Mouse (Mus musculus) bone marrow macrophage, adult 2 months (primary cell): Measurements from ENCODE around the gene 9130019O22Rik. TPM values are rescaled to one million over a fixed set of nuclear protein-coding genes. Genes with fewer than 3 reads are reported as not detected.

Experiments used
- H3K27ac ChIP-seq: 2 replicates; pipeline ENCODE4 v1.5.1; 2012; ENCODE audit warnings: low read depth, low read length; ENCODE audit not compliant: insufficient read depth
- H3K4me1 ChIP-seq: 2 replicates; pipeline ENCODE4 v1.6.1; 2012; ENCODE audit warnings: low read length; ENCODE audit not compliant: control insufficient read depth, insufficient read depth
- H3K4me3 ChIP-seq: 2 replicates; pipeline ENCODE4 v1.5.1; 2012; ENCODE audit warnings: mild to moderate bottlenecking, low read length, moderate library complexity; ENCODE audit not compliant: insufficient read depth
- CTCF ChIP-seq: IDR thresholded peaks from 2 replicates; pipeline ENCODE4 v1.5.1; 2012; ENCODE audit warnings: low read depth, mild to moderate bottlenecking, low read length, moderate library complexity
- POLR2A ChIP-seq: IDR thresholded peaks from 2 replicates; pipeline ENCODE4 v1.6.1; 2012; ENCODE audit warnings: mild to moderate bottlenecking, low read depth, low read length, borderline replicate concordance
- polyA plus RNA-seq: library from polyadenylated mRNA; stranded (reverse); fragments of >200 nt; gene quantifications from 2 replicates; pipeline ENCODE4 v1.2.4, GENCODE M21; 2012; ENCODE audit not compliant: missing spikeins, insufficient read depth, insufficient read length

The 9130019O22Rik gene
- polyA plus RNA-seq, 1 experiment: 2.9 TPM

- TF ChIP-seq POLR2A: no peak
- TF ChIP-seq CTCF: no peak
- no peaks in the 10 kb centered on the region for H3K4me1 ChIP-seq
- no peak overlapping the region for H3K27ac ChIP-seq
- no peak overlapping the region for H3K4me3 ChIP-seq
Observed at GRCm38 (mm10) chr7:127337636-127338035, 49.3 kb downstream of the 9130019O22Rik start.

- TF ChIP-seq CTCF: no peak
- no peak for TF ChIP-seq POLR2A
- Histone ChIP-seq H3K27ac (no peak overlapping the region), H3K4me3 (no peak overlapping the region), H3K4me1 (no peaks in the 10 kb centered on the region)
Observed at GRCm38 (mm10) chr7:127335604-127336003, 51.4 kb downstream of the 9130019O22Rik start.

- H3K27ac ChIP-seq: no peak overlapping the region
- TF ChIP-seq CTCF (no peak), POLR2A (no peak)
- no peak overlapping the region for H3K4me3 ChIP-seq
- H3K4me1 ChIP-seq: no peaks in the 10 kb centered on the region
Observed at GRCm38 (mm10) chr7:127333240-127333639, 53.7 kb downstream of the 9130019O22Rik start.

Other genes starting within 250 kb of the 9130019O22Rik start
- 34.5 and 36.3 TPM in 2 replicates for gene Spn, start 249.3 kb downstream of the 9130019O22Rik start, polyA plus RNA-seq
- 58.0 and 58.5 TPM in 2 replicates for gene Cd2bp2, start 191.1 kb downstream of the 9130019O22Rik start, polyA plus RNA-seq
- 67.2 and 71.7 TPM in 2 replicates for gene Tbc1d10b, start 178.7 kb downstream of the 9130019O22Rik start, polyA plus RNA-seq
- 3.9 and 6.9 TPM in 2 replicates for gene Mylpf, start 178.3 kb downstream of the 9130019O22Rik start, polyA plus RNA-seq
- gene Zfp553, start 154.1 kb downstream of the 9130019O22Rik start, polyA plus RNA-seq: 6.5 and 6.8 TPM in 2 replicates
- gene Sept1, start 154.0 kb downstream of the 9130019O22Rik start, polyA plus RNA-seq: 2.9 and 5.8 TPM in 2 replicates
- 10.9 and 12.4 TPM in 2 replicates for gene Zfp771, start 142.9 kb downstream of the 9130019O22Rik start, polyA plus RNA-seq
- gene Dctpp1, start 126.5 kb downstream of the 9130019O22Rik start, polyA plus RNA-seq: 25.6 and 27.3 TPM in 2 replicates
- gene Sephs2, start 113.1 kb downstream of the 9130019O22Rik start, polyA plus RNA-seq: 72.2 and 77.0 TPM in 2 replicates
- gene Itgal, start 90.9 kb downstream of the 9130019O22Rik start, polyA plus RNA-seq: 42.3 and 49.7 TPM in 2 replicates
- gene Zfp768, start 41.6 kb downstream of the 9130019O22Rik start, polyA plus RNA-seq: 14.9 and 16.2 TPM in 2 replicates
- 6.3 and 6.8 TPM in 2 replicates for gene Zfp747, start 11.1 kb downstream of the 9130019O22Rik start, polyA plus RNA-seq
- 3.4 and 3.9 TPM in 2 replicates for gene E430018J23Rik, start 6.5 kb upstream of the 9130019O22Rik start, polyA plus RNA-seq
- 6.1 and 8.5 TPM in 2 replicates for gene Zfp764, start 19.7 kb upstream of the 9130019O22Rik start, polyA plus RNA-seq
- 17.7 and 20.0 TPM in 2 replicates for gene Zfp688, start 34.9 kb upstream of the 9130019O22Rik start, polyA plus RNA-seq
- gene Zfp689, start 62.0 kb upstream of the 9130019O22Rik start, polyA plus RNA-seq: 1.4 and 1.7 TPM in 2 replicates
- gene Prr14, start 72.4 kb upstream of the 9130019O22Rik start, polyA plus RNA-seq: 67.4 and 69.0 TPM in 2 replicates
- gene Fbrs, start 92.0 kb upstream of the 9130019O22Rik start, polyA plus RNA-seq: 134 and 147 TPM in 2 replicates
- gene Srcap, start 124.8 kb upstream of the 9130019O22Rik start, polyA plus RNA-seq: 56.4 and 58.1 TPM in 2 replicates
- 4.7 and 6.2 TPM in 2 replicates for gene Gm42715, start 132.4 kb upstream of the 9130019O22Rik start, polyA plus RNA-seq
- 3.4 and 10.8 TPM in 2 replicates for gene Tmem265, start 174.2 kb upstream of the 9130019O22Rik start, polyA plus RNA-seq
- gene Phkg2, start 186.2 kb upstream of the 9130019O22Rik start, polyA plus RNA-seq: 64.7 and 68.4 TPM in 2 replicates
- gene Ccdc189, start 201.4 kb upstream of the 9130019O22Rik start, polyA plus RNA-seq: 2.7 and 2.9 TPM in 2 replicates
- 42.3 and 44.5 TPM in 2 replicates for gene Rnf40, start 201.6 kb upstream of the 9130019O22Rik start, polyA plus RNA-seq
- gene Zfp629, start 228.6 kb upstream of the 9130019O22Rik start, polyA plus RNA-seq: 11.2 and 11.4 TPM in 2 replicates